Mouse (Mus musculus) kidney, adult 10 weeks (tissue): ENCODE results near the gene Stac3. TPM values are rescaled to one million over a fixed set of nuclear protein-coding genes. Genes with fewer than 3 reads are reported as not detected.

ENCODE experiments used
- polyA plus RNA-seq: library from polyadenylated mRNA; stranded (reverse); fragments of 350-450 nt; fragmentation: Illumina TruSeq; extraction: RNeasy Lipid Tissue Mini Kit (QIAGEN cat#74804); gene quantifications from one replicate; pipeline ENCODE4 v1.2.3, GENCODE M21; 2014; ENCODE audit warnings: low read depth, low replicate concordance

The Stac3 gene
- not detected for polyA plus RNA-seq

GRCm38 (mm10) chr10:127500894-127501893 is at the start of gene Stac3:
TSS of gene Stac3 (plus strand) at chr10:127501686.

DNA sequence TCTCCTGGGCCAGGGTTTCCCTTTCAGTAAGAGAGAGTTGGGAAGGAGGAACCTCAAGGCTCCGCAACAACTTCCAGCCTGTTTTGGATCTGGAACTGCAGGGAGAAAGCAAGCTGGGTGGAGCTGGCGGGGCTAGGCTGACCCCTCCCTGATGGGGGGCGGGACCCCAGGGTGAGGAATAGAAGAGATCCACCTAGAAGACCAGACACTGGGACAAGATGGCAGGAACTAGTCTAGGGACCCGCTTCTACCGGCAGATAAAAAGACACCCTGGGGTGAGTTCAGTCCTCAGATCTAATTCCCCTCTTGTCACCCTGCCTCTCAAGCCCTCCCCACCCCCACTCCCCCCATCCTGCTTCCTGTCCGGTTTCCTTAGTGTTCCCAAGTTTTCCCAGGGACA is 13.3 kb downstream of the Stac3 start, which contains the start of gene Ndufa4l2:
Ndufa4l2 (plus strand) TSS at position 204 of the 400 bp plus-strand sequence.

GRCm38 (mm10) chr10:127522088-127522581 is 20.6 kb downstream of the Stac3 start, which contains the start of gene Shmt2:
TSS of gene Shmt2 (minus strand) at chr10:127522444.

GRCm38 (mm10) chr10:127534036-127534928 is 32.8 kb downstream of the Stac3 start, which contains the start of gene Nxph4:
TSS of gene Nxph4 (minus strand) at chr10:127534559.

Other genes with a start within 250 kb of the Stac3 start
- gene Kif5a, start 238.3 kb upstream of the Stac3 start, polyA plus RNA-seq, result 0.16 TPM
- gene Dctn2, start 235.3 kb upstream of the Stac3 start, polyA plus RNA-seq, result 18.1 TPM
- gene Mbd6, start 212.7 kb upstream of the Stac3 start, polyA plus RNA-seq, result 1.0 TPM
- gene Mars, start 189.9 kb upstream of the Stac3 start, polyA plus RNA-seq, result 7.0 TPM
- gene Arhgap9, start 179.7 kb upstream of the Stac3 start, polyA plus RNA-seq, result not detected
- not detected for gene Gli1, start 159.7 kb upstream of the Stac3 start, polyA plus RNA-seq
- not detected for gene Inhbe, start 147.3 kb upstream of the Stac3 start, polyA plus RNA-seq
- not detected for gene Inhbc, start 131.3 kb upstream of the Stac3 start, polyA plus RNA-seq
- gene R3hdm2, start 121.4 kb upstream of the Stac3 start, polyA plus RNA-seq, result 149 TPM
- not detected for gene Ndufa4l2, start 13.3 kb downstream of the Stac3 start, polyA plus RNA-seq
- gene Shmt2, start 20.8 kb downstream of the Stac3 start, polyA plus RNA-seq, result 7.9 TPM
- gene Nxph4, start 32.9 kb downstream of the Stac3 start, polyA plus RNA-seq, result not detected
- gene Lrp1, start 119.5 kb downstream of the Stac3 start, polyA plus RNA-seq, result 1.5 TPM
- 22.0 TPM for gene Stat6, start 141.3 kb downstream of the Stac3 start, polyA plus RNA-seq
- gene Nemp1, start 165.2 kb downstream of the Stac3 start, polyA plus RNA-seq, result 5.9 TPM
- 1.2 TPM for gene Nab2, start 166.9 kb downstream of the Stac3 start, polyA plus RNA-seq
- not detected for gene Myo1a, start 203.5 kb downstream of the Stac3 start, polyA plus RNA-seq
- gene Tac2, start 222.8 kb downstream of the Stac3 start, polyA plus RNA-seq, result not detected
- gene Zbtb39, start 237.9 kb downstream of the Stac3 start, polyA plus RNA-seq, result 2.1 TPM